Mouse (Mus musculus) neural tube, embryonic 11.5 days (tissue): Measurements from ENCODE around the gene Actrt2. TPM values are rescaled to one million over a fixed set of nuclear protein-coding genes. Genes with fewer than 3 reads are reported as not detected.

Experiments used
- ATAC-seq: fragments of 200-750 bp; cut with Nextera tagmentation; 2 replicates; pipeline ENCODE4 v1.8.0; 2017; ENCODE audit warnings: moderate number of reproducible peaks, mild to moderate bottlenecking, moderate TSS enrichment, moderate library complexity; ENCODE audit not compliant: insufficient read depth, low FRiP score, low TSS enrichment
- DNase-seq: peaks from one replicate; pipeline ENCODE4 v3.0.0-alpha.2; 2015; ENCODE audit warnings: low spot score
- H3K27ac ChIP-seq: fragments of 300-500 bp; sonication (generic); 2 replicates; pipeline ENCODE4 v1.5.1; 2014; ENCODE audit warnings: low read depth, mild to moderate bottlenecking, low read length
- H3K27me3 ChIP-seq: fragments of 300-500 bp; sonication (generic); 2 replicates; pipeline ENCODE4 v1.6.1; 2014; ENCODE audit warnings: mild to moderate bottlenecking, low read length, mixed read lengths; ENCODE audit not compliant: control insufficient read depth, insufficient read depth
- H3K36me3 ChIP-seq: fragments of 300-500 bp; sonication (generic); 2 replicates; pipeline ENCODE4 v1.6.1; 2014; ENCODE audit warnings: mild to moderate bottlenecking, low read length, moderate library complexity, mixed read lengths; ENCODE audit not compliant: control insufficient read depth, insufficient read depth
- H3K4me1 ChIP-seq: fragments of 300-500 bp; sonication (generic); 2 replicates; pipeline ENCODE4 v1.6.1; 2014; ENCODE audit warnings: low read length, mixed read lengths; ENCODE audit not compliant: control insufficient read depth, insufficient read depth
- H3K4me2 ChIP-seq: fragments of 300-500 bp; sonication (generic); 2 replicates; pipeline ENCODE4 v1.6.1; 2014; ENCODE audit warnings: low read depth, mild to moderate bottlenecking, moderate library complexity
- H3K4me3 ChIP-seq: fragments of 300-500 bp; sonication (generic); 2 replicates; pipeline ENCODE4 v1.5.1; 2014; ENCODE audit warnings: low read depth, low read length
- H3K9ac ChIP-seq: fragments of 300-500 bp; sonication (generic); 2 replicates; pipeline ENCODE4 v1.6.1; 2014; ENCODE audit warnings: mild to moderate bottlenecking, low read length
- H3K9me3 ChIP-seq: fragments of 300-500 bp; sonication (generic); 2 replicates; pipeline ENCODE4 v1.6.1; 2016; ENCODE audit warnings: low read length; ENCODE audit not compliant: control insufficient read depth
- WGBS: fragments of 180-500 bp; shearing (Covaris S2); extraction: QIAGEN DNeasy Blood & Tissue Kit; methylation state at CpG from one replicate; pipeline ENCODE4 v1.1.7; 2014; 5-methylcytosine and 5-hydroxymethylcytosine counted together
- polyA plus RNA-seq: library from polyadenylated mRNA; unstranded; fragments of >200 nt; fragmentation: Nextera tagmentation; extraction: Ambion mirVana; gene quantifications from 2 replicates; pipeline ENCODE4 v1.2.1, GENCODE M21; 2014

Actrt2 gene
- polyA plus RNA-seq, 1 experiment from 2014 or later, result not detected

GRCm38 (mm10) chr4:154632800-154633764 is 34.6 kb downstream of the Actrt2 start:
- 19% methylated on average over 14 of the region's 14 CpGs for WGBS
- ATAC-seq (no peak), DNase-seq (no peak)
- no peaks in the 10 kb centered on the region for H3K9me3 ChIP-seq
- H3K27me3 ChIP-seq, result peaks cover 73% of the 10 kb centered on the region
- peaks cover 19% of the 10 kb centered on the region for H3K4me1 ChIP-seq
- H3K36me3 ChIP-seq, result no peaks in the 10 kb centered on the region
- H3K9ac ChIP-seq, result no peak overlapping the region
- H3K4me2 ChIP-seq, result peak overlapping the region; percentile 90
- no peak overlapping the region for H3K4me3 ChIP-seq
- no peak overlapping the region for H3K27ac ChIP-seq

GRCm38 (mm10) chr4:154630763-154631162 is 36.9 kb downstream of the Actrt2 start:
- WGBS, result 64% methylated on average over 3 of the region's 3 CpGs
- no peak overlapping the region for H3K9ac ChIP-seq
- H3K36me3 ChIP-seq, result no peaks in the 10 kb centered on the region
- H3K9me3 ChIP-seq, result no peaks in the 10 kb centered on the region
- H3K27ac ChIP-seq, result no peak overlapping the region
- H3K4me2 ChIP-seq, result no peak overlapping the region
- peaks cover 23% of the 10 kb centered on the region for H3K4me1 ChIP-seq
- H3K27me3 ChIP-seq, result peaks cover 58% of the 10 kb centered on the region
- H3K4me3 ChIP-seq, result no peak overlapping the region
- DNase-seq (no peak), ATAC-seq (no peak)

- Histone ChIP-seq H3K4me1 (peaks cover 11% of the 10 kb centered on the region; the same call in 1 of the 2 replicates), H3K4me2 (no peak overlapping the region), H3K9ac (no peak overlapping the region), H3K4me3 (no peak overlapping the region), H3K36me3 (no peaks in the 10 kb centered on the region), H3K27me3 (peaks cover 31% of the 10 kb centered on the region), H3K9me3 (no peaks in the 10 kb centered on the region), H3K27ac (no peak overlapping the region)
- ATAC-seq (no peak), DNase-seq (no peak)
- WGBS, result 80% methylated on average over 5 of the region's 5 CpGs
Observed at GRCm38 (mm10) chr4:154627419-154628142, 40.1 kb downstream of the Actrt2 start.

- Histone ChIP-seq H3K4me1 (peaks cover 11% of the 10 kb centered on the region; the same call in 1 of the 2 replicates), H3K36me3 (no peaks in the 10 kb centered on the region), H3K9ac (no peak overlapping the region), H3K27ac (no peak overlapping the region), H3K9me3 (no peaks in the 10 kb centered on the region), H3K4me2 (no peak overlapping the region), H3K27me3 (peaks cover 19% of the 10 kb centered on the region), H3K4me3 (no peak overlapping the region)
- DNase-seq, result no peak
- ATAC-seq, result no peak
- 81% methylated on average over 2 of the region's 2 CpGs for WGBS
Observed at GRCm38 (mm10) chr4:154626282-154626681, 41.4 kb downstream of the Actrt2 start.

- 68% methylated on average over 14 of the region's 14 CpGs for WGBS
- H3K9ac ChIP-seq, result no peak overlapping the region
- H3K4me1 ChIP-seq, result peaks cover 11% of the 10 kb centered on the region; the same call in 1 of the 2 replicates
- no peak overlapping the region for H3K27ac ChIP-seq
- no peak overlapping the region for H3K4me3 ChIP-seq
- DNase-seq (no peak), ATAC-seq (no peak)
- no peak overlapping the region for H3K4me2 ChIP-seq
- H3K36me3 ChIP-seq, result no peaks in the 10 kb centered on the region
- H3K9me3 ChIP-seq, result no peaks in the 10 kb centered on the region
- H3K27me3 ChIP-seq, result peaks cover 13% of the 10 kb centered on the region
Observed at GRCm38 (mm10) chr4:154625710-154626109, 42.0 kb downstream of the Actrt2 start.

GRCm38 (mm10) chr4:154623241-154623640 is 44.4 kb downstream of the Actrt2 start:
- no peak overlapping the region for H3K27ac ChIP-seq
- peaks cover 12% of the 10 kb centered on the region; the same call in 1 of the 2 replicates for H3K4me1 ChIP-seq
- WGBS, result 79% methylated on average over 3 of the region's 3 CpGs
- H3K9me3 ChIP-seq, result no peaks in the 10 kb centered on the region
- peaks cover 7% of the 10 kb centered on the region; the same call in 1 of the 2 replicates for H3K27me3 ChIP-seq
- no peaks in the 10 kb centered on the region for H3K36me3 ChIP-seq
- no peak overlapping the region for H3K4me3 ChIP-seq
- no peak overlapping the region for H3K4me2 ChIP-seq
- ATAC-seq (no peak), DNase-seq (no peak)
- H3K9ac ChIP-seq, result no peak overlapping the region

- DNase-seq (no peak), ATAC-seq (no peak)
- Histone ChIP-seq H3K4me2 (no peak overlapping the region), H3K36me3 (no peaks in the 10 kb centered on the region), H3K4me1 (peaks cover 17% of the 10 kb centered on the region), H3K9ac (no peak overlapping the region), H3K27ac (no peak overlapping the region), H3K4me3 (no peak overlapping the region), H3K9me3 (no peaks in the 10 kb centered on the region), H3K27me3 (peaks cover 4% of the 10 kb centered on the region; the same call in 1 of the 2 replicates)
- 94% methylated on average over 4 of the region's 4 CpGs for WGBS
Observed at GRCm38 (mm10) chr4:154622521-154622920, 45.1 kb downstream of the Actrt2 start.
